Mouse (Mus musculus): Measurements from ENCODE around the gene Wfdc9.

- TF ChIP-seq POLR2A (IDR thresholded peaks at IDR 0.05; ENCODE audit: borderline replicate concordance, low read depth, low read length) = no peak
- no peak for TF ChIP-seq CTCF (IDR thresholded peaks at IDR 0.05; ENCODE audit: low read depth, low read length)
Observed at GRCm38 (mm10) chr2:164656483-164656882, at the start of gene Wfdc9.

All from bone marrow macrophage, adult 2 months (primary cell).